Mouse (Mus musculus) liver, embryonic 11.5 days (tissue): ENCODE measurements around the gene Oosp1. TPM values are rescaled to one million over a fixed set of nuclear protein-coding genes. Genes with fewer than 3 reads are reported as not detected.

ENCODE experiments used
- polyA plus RNA-seq: library from polyadenylated mRNA; unstranded; fragments of >200 nt; fragmentation: Nextera tagmentation; extraction: Ambion mirVana; gene quantifications from 2 replicates; pipeline ENCODE4 v1.2.1, GENCODE M21; 2014

Oosp1 gene
- polyA plus RNA-seq, 1 experiment from 2014 or later = not detected

Other genes with a start within 250 kb of the Oosp1 start
- gene Ms4a4b, start 247.6 kb downstream of the Oosp1 start, polyA plus RNA-seq = not detected in 2 replicates
- gene Ms4a6c, start 221.8 kb downstream of the Oosp1 start, polyA plus RNA-seq = 2.6 and 3.2 TPM in 2 replicates
- gene Gm8369, start 205.2 kb downstream of the Oosp1 start, polyA plus RNA-seq = not detected in 2 replicates
- 2.3 and 2.4 TPM in 2 replicates for gene Ms4a6b, start 174.6 kb downstream of the Oosp1 start, polyA plus RNA-seq
- 0.29 and 0.31 TPM in 2 replicates for gene Ms4a4d, start 154.3 kb downstream of the Oosp1 start, polyA plus RNA-seq
- gene Ms4a6d, start 86.3 kb downstream of the Oosp1 start, polyA plus RNA-seq = 3.8 and 5.1 TPM in 2 replicates
- 0.19 TPM in 2 replicates for gene Ms4a2, start 67.4 kb downstream of the Oosp1 start, polyA plus RNA-seq
- 7.5 and 9.7 TPM in 2 replicates for gene Ms4a3, start 50.3 kb downstream of the Oosp1 start, polyA plus RNA-seq
- not detected in 2 replicates for gene Oosp2, start 30.6 kb downstream of the Oosp1 start, polyA plus RNA-seq
- gene Oosp3, start 5.9 kb upstream of the Oosp1 start, polyA plus RNA-seq = not detected in 2 replicates
- not detected in 2 replicates for gene Gif, start 56.4 kb upstream of the Oosp1 start, polyA plus RNA-seq
- 72.8 and 76.5 TPM in 2 replicates for gene Mrpl16, start 79.2 kb upstream of the Oosp1 start, polyA plus RNA-seq
- 5.0 and 7.0 TPM in 2 replicates for gene Stx3, start 128.3 kb upstream of the Oosp1 start, polyA plus RNA-seq
- gene Olfr1417, start 148.1 kb upstream of the Oosp1 start, polyA plus RNA-seq = not detected in 2 replicates
- gene Olfr1418, start 169.9 kb upstream of the Oosp1 start, polyA plus RNA-seq = not detected in 2 replicates
- gene Olfr1419, start 184.0 kb upstream of the Oosp1 start, polyA plus RNA-seq = not detected in 2 replicates
- gene Olfr1420, start 195.4 kb upstream of the Oosp1 start, polyA plus RNA-seq = 0.14 TPM in 1 of 2 replicates, not detected in the other
- gene Patl1, start 221.2 kb upstream of the Oosp1 start, polyA plus RNA-seq = 21.7 and 24.3 TPM in 2 replicates